Mouse (Mus musculus): ENCODE results near the gene Cpne5. TPM values are rescaled to one million over a fixed set of nuclear protein-coding genes. Genes with fewer than 3 reads are reported as not detected.
A peak's percentile ranks its signal among the peaks of the same experiment; 100 is the strongest.

Cpne5 gene
- polyA plus RNA-seq, 1 experiment from 2014 or later: 24.9 TPM

GRCm38 (mm10) chr17:29176391-29177267 is 61.3 kb downstream of the Cpne5 start:
- Histone ChIP-seq H3K4me3 (no peak overlapping the region), H3K4me1 (peaks cover 14% of the 10 kb centered on the region), H3K4me2 (replicated peaks) (no peak overlapping the region), H3K27ac (replicated peaks) (peak overlapping the region; percentile 59), H3K9me3 (no peaks in the 10 kb centered on the region), H3K36me3 (no peaks in the 10 kb centered on the region), H3K9ac (replicated peaks) (no peak overlapping the region), H3K27me3 (no peaks in the 10 kb centered on the region)
- WGBS: 12% methylated on average over 9 of the region's 9 CpGs
- ATAC-seq (replicated peaks): peak; percentile 81

- WGBS: 86% methylated on average over 3 of the region's 3 CpGs
- Histone ChIP-seq H3K9ac (replicated peaks) (no peak overlapping the region), H3K27ac (replicated peaks) (peak overlapping the region; percentile 59), H3K27me3 (no peaks in the 10 kb centered on the region), H3K4me2 (replicated peaks) (no peak overlapping the region), H3K9me3 (no peaks in the 10 kb centered on the region), H3K4me3 (no peak overlapping the region), H3K4me1 (peaks cover 14% of the 10 kb centered on the region), H3K36me3 (no peaks in the 10 kb centered on the region)
- no peak for ATAC-seq (replicated peaks)
Observed at GRCm38 (mm10) chr17:29175693-29176092, 62.3 kb downstream of the Cpne5 start.

GRCm38 (mm10) chr17:29173165-29173564 is 64.8 kb downstream of the Cpne5 start:
- Histone ChIP-seq H3K4me3 (no peak overlapping the region), H3K27ac (replicated peaks) (no peak overlapping the region), H3K27me3 (no peaks in the 10 kb centered on the region), H3K9me3 (no peaks in the 10 kb centered on the region), H3K36me3 (no peaks in the 10 kb centered on the region), H3K4me2 (replicated peaks) (no peak overlapping the region), H3K9ac (replicated peaks) (no peak overlapping the region), H3K4me1 (peaks cover 14% of the 10 kb centered on the region)
- no peak for ATAC-seq (replicated peaks)
- 72% methylated on average over 8 of the region's 8 CpGs for WGBS

GRCm38 (mm10) chr17:29172062-29172461 is 65.9 kb downstream of the Cpne5 start:
- Histone ChIP-seq H3K9me3 (no peaks in the 10 kb centered on the region), H3K4me2 (replicated peaks) (no peak overlapping the region), H3K4me3 (no peak overlapping the region), H3K4me1 (peaks cover 12% of the 10 kb centered on the region), H3K27ac (replicated peaks) (no peak overlapping the region), H3K36me3 (no peaks in the 10 kb centered on the region), H3K9ac (replicated peaks) (no peak overlapping the region), H3K27me3 (no peaks in the 10 kb centered on the region)
- 58% methylated on average over 10 of the region's 10 CpGs for WGBS
- no peak for ATAC-seq (replicated peaks)

- no peaks in the 10 kb centered on the region for H3K9me3 ChIP-seq
- no peak overlapping the region for H3K27ac ChIP-seq (replicated peaks)
- H3K4me3 ChIP-seq: no peak overlapping the region
- no peak overlapping the region for H3K4me2 ChIP-seq (replicated peaks)
- no peak overlapping the region for H3K9ac ChIP-seq (replicated peaks)
- ATAC-seq (replicated peaks): 0 out of 2 replicates have a peak, but pooled peaks have one; percentile 29
- WGBS: 31% methylated on average over 14 of the region's 14 CpGs
- H3K36me3 ChIP-seq: no peaks in the 10 kb centered on the region
- H3K4me1 ChIP-seq: peaks cover 5% of the 10 kb centered on the region
- H3K27me3 ChIP-seq: no peaks in the 10 kb centered on the region
Observed at GRCm38 (mm10) chr17:29171001-29171772, 66.8 kb downstream of the Cpne5 start.

- H3K27me3 ChIP-seq: no peaks in the 10 kb centered on the region
- 81% methylated on average over 14 of the region's 14 CpGs for WGBS
- H3K4me3 ChIP-seq: no peak overlapping the region
- no peak overlapping the region for H3K4me2 ChIP-seq (replicated peaks)
- no peak for ATAC-seq (replicated peaks)
- no peaks in the 10 kb centered on the region for H3K36me3 ChIP-seq
- no peak overlapping the region for H3K27ac ChIP-seq (replicated peaks)
- peaks cover 7% of the 10 kb centered on the region for H3K4me1 ChIP-seq
- H3K9me3 ChIP-seq: no peaks in the 10 kb centered on the region
- H3K9ac ChIP-seq (replicated peaks): no peak overlapping the region
Observed at GRCm38 (mm10) chr17:29170431-29171000, 67.5 kb downstream of the Cpne5 start.

GRCm38 (mm10) chr17:29168996-29169601 is 68.9 kb downstream of the Cpne5 start:
- H3K4me1 ChIP-seq: peaks cover 21% of the 10 kb centered on the region
- H3K9ac ChIP-seq (replicated peaks): no peak overlapping the region
- no peak for ATAC-seq (replicated peaks)
- H3K4me2 ChIP-seq (replicated peaks): no peak overlapping the region
- no peaks in the 10 kb centered on the region for H3K9me3 ChIP-seq
- no peak overlapping the region for H3K27ac ChIP-seq (replicated peaks)
- no peaks in the 10 kb centered on the region for H3K27me3 ChIP-seq
- H3K36me3 ChIP-seq: no peaks in the 10 kb centered on the region
- WGBS: 73% methylated on average over 12 of the region's 12 CpGs
- H3K4me3 ChIP-seq: no peak overlapping the region

GRCm38 (mm10) chr17:29168438-29168837 is 69.5 kb downstream of the Cpne5 start:
- Histone ChIP-seq H3K9me3 (no peaks in the 10 kb centered on the region), H3K9ac (replicated peaks) (no peak overlapping the region), H3K4me3 (no peak overlapping the region), H3K4me1 (peaks cover 21% of the 10 kb centered on the region), H3K4me2 (replicated peaks) (no peak overlapping the region), H3K27ac (replicated peaks) (no peak overlapping the region), H3K27me3 (no peaks in the 10 kb centered on the region), H3K36me3 (no peaks in the 10 kb centered on the region)
- ATAC-seq (replicated peaks): no peak
- WGBS: 85% methylated on average over 4 of the region's 4 CpGs

- Histone ChIP-seq H3K4me3 (no peak overlapping the region), H3K4me1 (peaks cover 21% of the 10 kb centered on the region), H3K9ac (replicated peaks) (no peak overlapping the region), H3K27ac (replicated peaks) (no peak overlapping the region), H3K27me3 (no peaks in the 10 kb centered on the region), H3K36me3 (no peaks in the 10 kb centered on the region), H3K9me3 (no peaks in the 10 kb centered on the region), H3K4me2 (replicated peaks) (no peak overlapping the region)
- no peak for ATAC-seq (replicated peaks)
- 66% methylated on average over 6 of the region's 6 CpGs for WGBS
Observed at GRCm38 (mm10) chr17:29167371-29167770, 70.6 kb downstream of the Cpne5 start.

GRCm38 (mm10) chr17:29165967-29166578 is 71.9 kb downstream of the Cpne5 start:
- no peaks in the 10 kb centered on the region for H3K36me3 ChIP-seq
- 29% methylated on average over 8 of the region's 8 CpGs for WGBS
- peak overlapping the region; percentile 56 for H3K27ac ChIP-seq (replicated peaks)
- H3K9ac ChIP-seq (replicated peaks): no peak overlapping the region
- no peak overlapping the region for H3K4me2 ChIP-seq (replicated peaks)
- no peaks in the 10 kb centered on the region for H3K27me3 ChIP-seq
- ATAC-seq (replicated peaks): no peak
- no peak overlapping the region for H3K4me3 ChIP-seq
- peaks cover 21% of the 10 kb centered on the region for H3K4me1 ChIP-seq
- H3K9me3 ChIP-seq: no peaks in the 10 kb centered on the region

GRCm38 (mm10) chr17:29165452-29165851 is 72.5 kb downstream of the Cpne5 start:
- WGBS: 8% methylated on average over 6 of the region's 6 CpGs
- H3K36me3 ChIP-seq: no peaks in the 10 kb centered on the region
- H3K9me3 ChIP-seq: no peaks in the 10 kb centered on the region
- no peak overlapping the region for H3K9ac ChIP-seq (replicated peaks)
- peak overlapping the region; percentile 56 for H3K27ac ChIP-seq (replicated peaks)
- H3K4me1 ChIP-seq: peaks cover 21% of the 10 kb centered on the region
- no peak overlapping the region for H3K4me2 ChIP-seq (replicated peaks)
- H3K27me3 ChIP-seq: no peaks in the 10 kb centered on the region
- peak; percentile 57; the same call in 1 of the 2 replicates for ATAC-seq (replicated peaks)
- H3K4me3 ChIP-seq: no peak overlapping the region

Measured in forebrain, embryonic 15.5 days (tissue).